Comparison of ENCODE assay signal across 10 mouse cellular contexts in genomic region chr11:98873900-98874299, GRCm38 (mm10). TPM values are rescaled to one million over a fixed set of nuclear protein-coding genes. Genes with fewer than 3 reads are reported as not detected.
DNase-seq lines count a peak whose midpoint lies in the region; TF ChIP-seq lines count a peak whose summit lies in the region.
"Had no signal": no experiment of that assay in that cellular context is flagged by ENCODE, and none has a peak within 500 bp of the region (broad histone marks: within the 10 kb centered on the region; RNA-seq: fewer than 3 reads in every experiment).

No protein-coding gene starts in this region.

- no peak overlapping the region for H3K27ac ChIP-seq in heart, embryonic 10.5 days
- H3K27ac ChIP-seq in MEL (ENCODE audit: control insufficient read depth, low read depth, low read length), result no peak overlapping the region
- H3K27ac ChIP-seq: embryonic facial prominence, embryonic 15.5 days had no signal

- WGBS in heart, embryonic 10.5 days, result 83% methylated on average over 9 of the region's 9 CpGs
- 56% methylated on average over 9 of the region's 9 CpGs for WGBS in large intestine, adult 2 months

- peaks cover 4% of the 10 kb centered on the region for H3K79me2 ChIP-seq in MEL (ENCODE audit: control insufficient read depth, insufficient read depth, low read length, poor library complexity)

- H3K9me3 ChIP-seq in heart, embryonic 10.5 days, result no peaks in the 10 kb centered on the region
- no peaks in the 10 kb centered on the region for H3K9me3 ChIP-seq in MEL (replicated peaks; ENCODE audit: insufficient read depth, low read length)
- H3K9me3 ChIP-seq: embryonic facial prominence, embryonic 15.5 days had no signal

- no peak for TF ChIP-seq RAD21 in MEL (IDR thresholded peaks at IDR 0.05; ENCODE audit: low read depth, low read length)

- H3K27me3 ChIP-seq in heart, embryonic 10.5 days (ENCODE audit: insufficient read depth, poor library complexity, severe bottlenecking), result no peaks in the 10 kb centered on the region
- H3K27me3 ChIP-seq in MEL (ENCODE audit: control insufficient read depth in 1 of 2, insufficient read depth in 2 of 2, low read length in 2 of 2), result no peaks in the 10 kb centered on the region
- H3K27me3 ChIP-seq: embryonic facial prominence, embryonic 15.5 days had no signal

- peak in 1 of 2 experiments; percentile 12; a peak in 1 of 4 replicates for TF ChIP-seq EP300 in MEL (IDR thresholded peaks at IDR 0.05; ENCODE audit: low read depth in 1 of 2, low read length in 2 of 2)

- no peak for TF ChIP-seq CTCF in MEL (IDR thresholded peaks at IDR 0.05 in 2 of 3, conservative IDR thresholded peaks at IDR 0.05 in 1 of 3; ENCODE audit: control insufficient read depth in 1 of 3, insufficient read depth in 1 of 3, low read depth in 2 of 3, low read length in 3 of 3, poor library complexity in 1 of 3, severe bottlenecking in 1 of 3)

- no peak for TF ChIP-seq POLR2A in MEL (IDR thresholded peaks at IDR 0.05; ENCODE audit: control insufficient read depth in 1 of 2, insufficient read depth in 1 of 2, low read depth in 1 of 2, low read length in 2 of 2, poor library complexity in 1 of 2)

- H3K4me3 ChIP-seq in heart, embryonic 10.5 days, result no peak overlapping the region
- no peak overlapping the region for H3K4me3 ChIP-seq in MEL (ENCODE audit: control insufficient read depth in 1 of 2, insufficient read depth in 1 of 2, low read depth in 2 of 2, low read length in 2 of 2)
- H3K4me3 ChIP-seq: embryonic facial prominence, embryonic 15.5 days had no signal

- no peak overlapping the region for H3K9ac ChIP-seq in MEL (ENCODE audit: control insufficient read depth, low read depth, low read length, poor library complexity, severe bottlenecking)
- H3K9ac ChIP-seq: embryonic facial prominence, embryonic 15.5 days had no signal

- peak; percentile 95 for DNase-seq in heart, adult 11 months
- no peak for DNase-seq in heart, embryonic 10.5 days (ENCODE audit: low spot score)
- DNase-seq in MEL (ENCODE audit: low read depth, low spot score) (peak; percentile 61), adipocyte (ENCODE audit: low spot score) (no peak)
- DNase-seq in large intestine, adult 2 months (ENCODE audit: low read depth, low spot score), result peak; percentile 67
- peak; percentile 82 to 89 for DNase-seq in lung, postnatal 4 days
- DNase-seq in layer of hippocampus, postnatal 25 days (ENCODE audit: extremely low spot score in 1 of 2, low spot score in 1 of 2), result no peak
- no peak for DNase-seq in ovary, adult 18-20 months (ENCODE audit: low spot score)
- DNase-seq: midbrain, embryonic 14.5 days had no signal

- peaks cover 41% of the 10 kb centered on the region for H3K36me3 ChIP-seq in heart, embryonic 10.5 days
- peaks cover 11% of the 10 kb centered on the region in 2 experiments for H3K36me3 ChIP-seq in MEL (ENCODE audit: control insufficient read depth in 1 of 2, insufficient read depth in 2 of 2, low read length in 2 of 2)

- H3K4me1 ChIP-seq in heart, embryonic 10.5 days, result peaks cover 17% of the 10 kb centered on the region
- peaks cover 4 to 9% of the 10 kb centered on the region in 2 experiments for H3K4me1 ChIP-seq in MEL (ENCODE audit: control insufficient read depth in 1 of 2, insufficient read depth in 2 of 2, low read length in 2 of 2)

TF ChIP-seq in MEL, 35 proteins besides CTCF, POLR2A, EP300 and RAD21:
- TF ChIP-seq CHD1 (IDR thresholded peaks at IDR 0.05; ENCODE audit: low read depth, low read length) (no peak), MEF2A (IDR thresholded peaks at IDR 0.05; ENCODE audit: extremely low read depth, insufficient replicate concordance, low read depth, low read length, poor library complexity, severe bottlenecking) (no peak), SIN3A (IDR thresholded peaks at IDR 0.05; ENCODE audit: low read length) (peak; percentile 47), MAX (IDR thresholded peaks at IDR 0.05; ENCODE audit: low read length) (0 out of 2 replicates have a peak, but pooled peaks have one; percentile 10)

RNA-seq across cellular contexts. Expression of gene Wipf2, which starts 10.5 kb away (rescaled TPM):
- polyA plus RNA-seq in heart, embryonic 10.5 days (2016; fragmentation: Nextera tagmentation; extraction: Ambion mirVana), result 2.8 and 4.1 TPM in 2 replicates
- 2.9 and 3.2 TPM in 2 replicates for total RNA-seq in MEL (2012; rRNA removed)
- polyA plus RNA-seq in MEL (2012; ENCODE audit: insufficient read depth in 1 of 2, insufficient read length in 2 of 2, low read depth in 1 of 2, low replicate concordance in 2 of 2, missing spikeins in 1 of 2), result 1 to 10 TPM in 1 of 2 experiments, not detected in 1; 7.1 TPM
- 9.9 and 13.8 TPM in 2 replicates for polyA plus RNA-seq in large intestine, adult 2 months (2012; rRNA removed)
- 10 to 100 TPM; 57.2 to 61.4 TPM for total RNA-seq in layer of hippocampus, postnatal 25 days (2021)

RNA-seq across cellular contexts. Expression of gene Cdc6, which starts 33.7 kb away (rescaled TPM):
- polyA plus RNA-seq in heart, embryonic 10.5 days (2016; fragmentation: Nextera tagmentation; extraction: Ambion mirVana), result 39.3 and 47.7 TPM in 2 replicates
- 83.4 and 104 TPM in 2 replicates for total RNA-seq in MEL (2012; rRNA removed)
- 10 to 100 TPM; 56.9 to 69.4 TPM for polyA plus RNA-seq in MEL (2012; ENCODE audit: insufficient read depth in 1 of 2, insufficient read length in 2 of 2, low read depth in 1 of 2, low replicate concordance in 2 of 2, missing spikeins in 1 of 2)
- 2.4 and 2.7 TPM in 2 replicates for polyA plus RNA-seq in large intestine, adult 2 months (2012; rRNA removed)
- total RNA-seq in layer of hippocampus, postnatal 25 days (2021), result under 1 TPM; 0.54 to 0.94 TPM

RNA-seq across cellular contexts. Expression of gene Rapgefl1, which starts 37.3 kb away (rescaled TPM):
- 0.78 and 0.87 TPM in 2 replicates for polyA plus RNA-seq in heart, embryonic 10.5 days (2016; fragmentation: Nextera tagmentation; extraction: Ambion mirVana)
- 0.46 and 0.58 TPM in 2 replicates for total RNA-seq in MEL (2012; rRNA removed)
- polyA plus RNA-seq in MEL (2012; ENCODE audit: insufficient read depth in 1 of 2, insufficient read length in 2 of 2, low read depth in 1 of 2, low replicate concordance in 2 of 2, missing spikeins in 1 of 2), result 1 to 10 TPM in 1 of 2 experiments, not detected in 1; 1.4 TPM
- polyA plus RNA-seq in large intestine, adult 2 months (2012; rRNA removed), result 29.2 and 37.4 TPM in 2 replicates
- total RNA-seq in layer of hippocampus, postnatal 25 days (2021), result 100 to 1,000 TPM; 185 to 222 TPM

RNA-seq across cellular contexts. Expression of gene Rara, which starts 53.7 kb away (rescaled TPM):
- 30.4 and 36.9 TPM in 2 replicates for polyA plus RNA-seq in heart, embryonic 10.5 days (2016; fragmentation: Nextera tagmentation; extraction: Ambion mirVana)
- 9.8 and 12.1 TPM in 2 replicates for total RNA-seq in MEL (2012; rRNA removed)
- polyA plus RNA-seq in MEL (2012; ENCODE audit: insufficient read depth in 1 of 2, insufficient read length in 2 of 2, low read depth in 1 of 2, low replicate concordance in 2 of 2, missing spikeins in 1 of 2), result 10 to 100 TPM in 1 of 2 experiments, not detected in 1; 13.7 TPM
- polyA plus RNA-seq in large intestine, adult 2 months (2012; rRNA removed), result 24.8 and 31.8 TPM in 2 replicates
- 10 to 100 TPM; 17.0 to 17.7 TPM for total RNA-seq in layer of hippocampus, postnatal 25 days (2021)

Comparison
In these comparisons a context has a peak if more than half of its experiments do, and no peak if none do; other contexts are left out.
1. DNase-seq: peak in heart, adult 11 months (single experiment), MEL (single experiment), large intestine, adult 2 months (single experiment) and lung, postnatal 4 days (2 of 2); none in heart, embryonic 10.5 days (single experiment), adipocyte (single experiment), layer of hippocampus, postnatal 25 days (0 of 2) and ovary, adult 18-20 months (single experiment).
2. RNA of gene Cdc6, which starts 33.7 kb away (polyA plus RNA-seq): 56.9 to 69.4 TPM in MEL and 39.3 to 47.7 TPM in heart, embryonic 10.5 days; 2.4 to 2.7 TPM in large intestine, adult 2 months; every median in the first group is over 10 times any median in the second.
3. RNA of gene Rapgefl1, which starts 37.3 kb away (polyA plus RNA-seq): 29.2 to 37.4 TPM in large intestine, adult 2 months; 1.4 TPM in MEL and 0.78 to 0.87 TPM in heart, embryonic 10.5 days; every median in the first group is over 10 times any median in the second.